Mouse (Mus musculus): ENCODE data around the gene Hspb7.

Hspb7 gene

DNA sequence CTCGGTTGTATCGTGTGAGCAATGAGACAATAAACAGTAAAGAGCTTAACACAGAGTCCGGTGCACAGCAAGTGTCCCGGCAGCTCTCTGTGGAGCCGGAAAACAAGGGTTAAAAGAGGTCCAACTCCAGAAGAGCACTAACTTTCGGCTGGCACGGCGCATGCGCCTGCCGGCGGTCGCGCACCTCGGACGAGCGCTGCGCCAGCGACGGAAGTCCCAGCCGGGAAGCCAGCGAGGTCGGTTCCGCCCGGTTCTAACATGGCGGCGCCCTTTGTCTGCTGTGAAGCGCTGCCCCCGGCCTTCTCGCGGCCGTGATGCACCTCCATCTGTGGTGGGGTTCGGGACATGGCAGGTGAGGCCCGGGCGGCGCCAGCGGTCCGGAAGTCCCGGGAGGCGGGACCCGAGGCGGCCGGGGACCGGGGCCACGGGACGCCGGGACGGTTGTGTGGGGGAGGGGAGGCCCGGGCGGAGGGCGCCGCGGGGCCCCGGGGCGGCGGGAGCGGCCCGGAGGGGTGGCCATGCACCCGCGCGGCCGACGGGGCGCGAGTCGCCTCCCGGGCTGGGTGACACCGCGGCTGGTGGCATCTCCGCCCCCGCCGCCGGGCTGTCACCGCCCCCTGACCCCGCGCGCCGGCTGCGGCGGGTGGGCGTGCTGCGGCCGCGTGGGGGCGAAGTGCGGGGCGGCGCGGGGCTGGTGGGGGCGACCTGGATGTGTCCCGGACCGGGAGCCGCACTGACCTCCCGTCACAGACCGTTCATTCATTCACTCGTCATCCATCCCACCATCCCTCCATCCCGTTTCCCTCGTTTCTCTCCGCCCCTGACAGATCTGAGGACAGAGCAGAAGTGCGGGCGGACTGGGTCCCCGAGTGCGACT lies 24.1 kb downstream of the Hspb7 start, which contains the start of gene Zbtb17:
Gene Zbtb17, plus strand, starts transcription at position 204 of the 877 bp plus-strand sequence.
- DNase-seq (ENCODE audit: low spot score in 2 of 2): peak; percentile 71 to 88

DNA sequence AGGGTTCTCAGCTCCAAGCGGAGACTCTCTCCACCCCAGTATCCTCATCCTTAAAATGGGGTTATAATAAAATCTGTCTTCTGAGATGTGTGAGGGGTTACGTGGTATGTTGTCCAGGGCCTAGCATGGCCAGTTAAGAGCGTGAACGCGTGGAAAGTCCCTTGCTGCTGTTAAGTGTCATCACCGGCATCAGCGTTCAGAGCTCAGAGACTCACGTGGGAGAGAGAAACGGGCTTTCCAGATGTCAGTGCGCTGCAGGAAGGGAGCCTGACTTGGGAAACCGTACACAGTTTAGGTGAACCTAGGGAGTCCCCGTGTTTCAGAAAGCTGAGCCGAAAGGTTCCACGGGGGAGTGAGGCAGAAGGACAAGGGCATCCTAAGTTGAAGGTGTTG lies 24.7 kb downstream of the Hspb7 start:
- no peak for DNase-seq (ENCODE audit: low spot score in 2 of 2)

DNA sequence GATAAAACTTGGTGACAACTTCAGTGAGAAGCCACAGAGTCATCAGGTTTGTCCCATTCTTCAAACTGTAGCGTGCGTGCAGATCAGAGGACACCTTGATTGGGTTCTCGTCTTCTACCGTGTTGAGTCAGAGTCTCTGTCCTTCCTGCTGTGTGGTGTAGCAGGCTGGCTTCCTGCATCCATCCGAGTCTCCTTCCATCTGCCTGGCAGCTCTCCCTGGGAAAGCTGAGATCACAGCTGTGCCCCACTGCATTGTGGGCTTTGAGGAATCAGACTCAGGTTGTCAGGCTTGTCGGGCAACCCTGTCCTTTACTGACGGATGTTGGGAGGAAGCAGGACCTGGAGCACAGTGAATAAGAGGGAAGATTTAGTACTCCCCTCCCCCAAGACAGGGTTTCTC lies 25.6 kb downstream of the Hspb7 start:
- no peak for DNase-seq (ENCODE audit: low spot score in 2 of 2)

DNA sequence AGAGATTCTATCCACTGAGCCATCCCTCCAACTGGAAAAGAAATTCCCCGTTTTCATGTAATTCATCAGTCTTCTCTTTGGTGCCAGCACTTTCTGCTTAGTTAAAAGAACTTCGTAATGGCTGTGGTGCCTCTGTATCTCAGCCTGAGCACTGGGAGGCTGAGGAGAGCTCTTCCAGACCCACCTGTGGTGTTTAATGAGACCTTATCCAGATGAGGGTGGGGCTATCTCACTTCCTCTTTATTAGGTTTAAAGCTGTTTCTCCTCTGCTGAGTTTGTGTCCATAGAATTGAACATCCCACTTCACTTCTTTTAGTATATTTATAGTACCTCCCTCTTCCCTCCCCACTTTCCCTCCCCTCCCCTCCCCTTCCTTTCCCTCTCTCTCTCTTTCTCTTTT lies 30.7 kb downstream of the Hspb7 start:
- no peak for DNase-seq (ENCODE audit: low spot score in 2 of 2)

DNA sequence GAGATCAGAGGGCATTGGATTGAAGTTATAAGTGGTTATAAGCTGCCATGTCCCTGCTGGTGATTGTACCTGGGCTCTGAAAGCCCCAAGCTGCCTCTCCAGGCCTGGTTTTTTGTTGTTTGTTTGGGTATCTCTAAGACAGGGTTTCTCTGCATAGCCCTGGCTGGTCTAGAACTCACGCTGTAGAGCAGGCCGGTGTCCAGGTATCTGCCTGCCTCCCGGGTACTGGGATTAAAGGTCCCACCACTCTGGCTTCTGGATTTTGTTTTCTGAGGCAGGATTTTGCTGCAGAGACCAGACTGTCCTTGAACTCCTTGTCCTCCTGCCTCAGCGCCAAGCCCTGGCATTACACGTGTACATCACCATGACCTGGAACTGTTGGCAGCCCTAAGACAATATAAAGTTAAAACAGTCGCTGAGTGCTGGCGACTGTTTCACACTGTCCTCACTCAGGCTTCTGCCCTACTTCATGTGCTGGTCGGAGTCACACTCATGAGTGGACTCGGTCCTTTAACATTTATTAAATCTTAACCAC lies 31.4 kb downstream of the Hspb7 start:
- DNase-seq (ENCODE audit: low spot score in 2 of 2): no peak

DNA sequence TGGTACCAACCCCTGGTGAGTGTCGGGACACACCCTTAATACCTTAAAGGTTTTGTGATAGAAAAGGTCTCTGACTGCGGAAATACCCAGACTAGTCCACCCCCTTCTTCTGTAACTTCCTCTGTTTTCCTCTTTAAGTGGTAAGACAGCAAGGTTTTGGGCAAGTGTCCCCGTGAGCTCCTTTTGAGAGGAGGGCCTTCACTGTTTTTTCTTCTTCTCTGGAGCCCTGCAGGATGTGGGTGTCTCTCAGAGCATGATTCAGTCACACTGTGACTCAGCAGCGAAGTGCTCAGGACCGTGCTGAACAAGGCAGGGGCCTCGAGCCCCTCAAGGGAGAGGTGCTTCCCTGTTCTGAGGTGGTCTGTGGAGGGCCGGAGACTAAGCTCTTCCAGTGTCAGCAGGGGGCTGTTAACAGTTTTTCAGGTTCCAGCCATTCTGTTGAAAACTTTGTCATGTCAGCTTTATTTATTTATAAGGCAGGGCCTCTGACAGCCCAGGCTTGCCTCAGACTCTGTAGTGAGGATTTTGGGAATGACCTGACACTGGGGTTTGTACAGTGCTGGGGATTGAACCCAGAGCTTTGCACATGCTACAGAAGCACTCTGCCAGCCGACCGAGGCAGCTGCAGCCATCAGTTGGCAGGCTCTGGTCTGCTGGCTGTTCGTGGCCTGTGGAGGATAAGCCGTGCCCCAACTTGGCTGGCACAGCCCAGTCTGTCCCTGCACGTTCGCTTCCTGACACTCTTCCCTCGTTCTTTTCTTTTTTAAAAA lies 34.2 kb downstream of the Hspb7 start:
- DNase-seq (ENCODE audit: low spot score in 2 of 2): no peak

DNA sequence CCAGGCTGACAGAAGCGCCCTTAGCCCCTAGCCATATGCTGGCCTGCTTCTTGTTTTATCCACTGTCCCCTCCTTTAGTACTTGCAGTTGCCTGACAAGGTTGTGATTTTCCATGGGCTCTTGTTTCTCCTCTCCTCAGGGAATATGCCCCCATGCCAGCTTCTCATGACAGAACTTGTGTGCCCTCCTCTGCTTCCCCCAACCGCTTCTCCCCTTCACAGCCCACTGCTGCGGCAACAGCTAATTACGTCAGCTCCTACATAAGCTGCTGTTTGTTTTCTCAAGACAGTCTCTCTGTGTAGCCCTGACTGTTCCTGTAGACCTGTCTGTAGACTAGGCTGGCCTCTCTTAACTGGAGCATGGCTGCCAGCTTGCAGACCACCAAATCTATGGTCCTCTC lies 34.9 kb downstream of the Hspb7 start:
- no peak for DNase-seq (ENCODE audit: low spot score in 2 of 2)

DNA sequence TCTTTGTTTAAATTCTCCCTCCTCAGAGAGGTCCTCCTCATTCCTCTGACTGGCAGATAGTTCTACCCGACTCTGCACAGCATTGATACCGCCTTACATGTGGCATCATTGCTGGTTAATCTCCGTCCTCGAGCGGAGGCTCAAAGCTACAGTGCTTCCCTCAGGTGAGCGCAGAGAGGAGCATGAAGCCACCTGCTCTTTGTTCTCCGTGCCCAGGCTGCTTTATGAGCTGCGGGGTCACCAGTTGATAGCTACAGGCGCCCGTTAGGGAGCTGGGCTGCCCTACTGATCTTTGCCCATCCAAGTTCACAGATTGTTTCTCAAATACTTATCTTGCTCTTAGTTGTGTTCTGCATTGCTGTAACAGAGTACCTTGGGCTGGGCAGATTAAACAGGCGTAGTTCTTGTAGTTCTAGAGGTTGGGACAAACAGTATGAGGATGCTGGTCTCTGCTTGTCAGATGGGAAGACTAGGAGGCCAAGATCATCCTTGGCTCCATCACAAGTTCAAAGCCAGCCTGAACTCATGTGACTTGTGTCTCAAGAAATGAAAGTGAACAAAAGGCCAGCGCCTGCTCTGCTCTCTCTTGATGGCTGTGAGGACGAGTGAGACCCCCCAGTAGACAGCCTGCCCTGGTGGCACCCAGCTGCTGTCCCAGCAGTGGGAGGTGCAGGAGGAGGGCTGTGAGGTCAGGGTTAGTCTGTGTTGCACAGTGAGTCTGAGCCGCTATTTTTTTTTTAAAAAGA lies 35.8 kb downstream of the Hspb7 start:
- DNase-seq (ENCODE audit: low spot score in 2 of 2): no peak

DNA sequence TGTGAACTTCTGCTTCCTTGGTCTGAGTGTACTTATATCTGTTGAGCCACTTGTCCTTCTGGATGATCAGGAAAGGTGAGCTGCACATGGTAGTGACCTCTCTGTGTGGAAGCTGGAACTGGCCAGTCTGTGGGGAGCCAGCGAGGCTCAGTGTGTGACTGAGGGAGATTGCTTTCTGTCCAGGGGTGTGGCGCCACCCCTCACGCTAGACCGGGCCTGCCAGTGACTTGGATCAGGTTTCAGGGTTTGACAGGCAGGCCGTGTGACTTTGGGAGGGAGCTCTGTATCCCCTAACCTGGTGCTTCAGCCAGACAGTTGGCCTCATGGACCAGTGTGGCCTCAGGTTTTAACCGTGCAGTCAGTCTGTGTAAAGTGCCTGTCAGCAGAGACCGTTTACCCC lies 37.7 kb downstream of the Hspb7 start:
- DNase-seq (ENCODE audit: low spot score in 2 of 2): no peak

DNA sequence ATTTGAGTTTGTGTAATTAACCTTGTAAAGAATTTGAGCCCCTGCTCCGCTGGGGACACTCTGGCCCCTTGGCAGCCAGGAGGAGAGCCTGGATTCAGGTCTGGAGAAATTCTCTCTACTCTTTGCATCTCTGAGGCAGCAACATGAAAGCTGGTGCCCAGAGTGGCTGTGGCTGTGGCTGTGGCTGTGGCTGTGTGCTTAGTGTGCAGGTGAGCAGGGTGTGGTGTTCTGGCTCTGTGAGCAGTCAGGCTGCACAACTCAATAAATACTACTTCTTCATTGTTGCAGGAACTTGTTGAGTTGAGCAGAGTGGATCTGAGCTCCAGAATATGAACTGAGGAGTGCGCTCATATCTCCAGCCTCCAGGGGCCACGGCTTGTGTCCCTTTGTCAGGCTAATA lies 38.3 kb downstream of the Hspb7 start:
- no peak for DNase-seq (ENCODE audit: low spot score in 2 of 2)

DNA sequence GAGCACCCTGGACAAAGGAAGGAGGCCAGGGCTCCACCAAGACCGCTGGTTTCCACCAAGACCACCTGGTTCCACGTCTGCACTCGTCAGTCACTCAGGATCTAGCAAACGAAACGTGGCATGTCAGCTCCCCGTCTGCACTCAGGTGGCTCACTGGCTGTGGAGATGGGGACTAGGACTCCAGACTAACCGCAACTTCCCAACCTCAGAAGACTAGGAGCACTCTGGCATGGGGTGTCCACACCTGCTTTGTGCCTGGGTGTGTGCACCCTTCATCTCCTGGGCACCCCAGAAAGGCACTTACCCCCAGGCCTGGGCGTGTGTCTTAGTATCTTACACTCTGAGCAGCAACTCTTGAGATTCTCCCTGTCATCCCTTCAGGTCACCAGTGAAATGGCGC lies 39.2 kb downstream of the Hspb7 start:
- no peak for DNase-seq (ENCODE audit: low spot score in 2 of 2)

DNA sequence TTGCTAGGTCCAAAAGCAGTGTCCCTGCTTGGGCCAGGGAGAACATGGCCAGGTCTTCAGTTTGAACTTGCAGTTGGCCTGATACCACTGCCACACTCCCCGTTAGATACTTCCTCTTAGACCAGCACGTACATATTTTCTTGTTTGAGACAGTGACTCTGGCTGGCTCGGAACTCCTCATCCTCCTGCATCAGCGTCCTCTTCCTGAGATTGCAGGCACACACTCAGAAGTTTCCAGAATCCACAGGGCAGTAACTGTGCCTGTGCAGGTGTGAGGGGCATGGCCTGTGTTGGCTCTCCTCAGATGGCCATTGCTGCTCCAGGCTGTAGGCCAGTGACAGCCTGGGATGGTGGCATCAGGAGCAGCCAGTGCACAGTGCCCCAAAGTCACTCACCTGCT lies 39.9 kb downstream of the Hspb7 start:
- DNase-seq (ENCODE audit: low spot score in 2 of 2): no peak

DNA sequence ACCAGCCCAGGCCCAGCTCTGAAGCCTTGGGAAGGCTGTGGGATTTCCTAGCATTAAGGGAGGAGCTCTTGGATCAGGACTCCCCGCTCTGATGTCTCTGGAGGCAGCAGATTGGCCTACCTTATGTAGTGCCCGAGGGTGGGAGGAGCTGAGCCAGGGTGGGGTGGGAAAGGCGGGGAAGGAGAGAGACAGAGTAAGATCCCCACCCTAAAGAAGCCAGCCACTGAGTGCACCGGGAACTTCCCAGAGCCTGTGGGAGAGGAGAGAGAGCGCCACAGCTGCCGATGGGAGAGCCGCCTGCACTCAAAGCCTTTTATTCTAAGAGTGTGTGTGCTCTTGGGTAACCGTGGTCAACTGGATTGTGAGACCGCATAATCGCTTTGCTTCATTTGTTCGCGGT lies 40.5 kb downstream of the Hspb7 start:
- no peak for DNase-seq (ENCODE audit: low spot score in 2 of 2)

DNA sequence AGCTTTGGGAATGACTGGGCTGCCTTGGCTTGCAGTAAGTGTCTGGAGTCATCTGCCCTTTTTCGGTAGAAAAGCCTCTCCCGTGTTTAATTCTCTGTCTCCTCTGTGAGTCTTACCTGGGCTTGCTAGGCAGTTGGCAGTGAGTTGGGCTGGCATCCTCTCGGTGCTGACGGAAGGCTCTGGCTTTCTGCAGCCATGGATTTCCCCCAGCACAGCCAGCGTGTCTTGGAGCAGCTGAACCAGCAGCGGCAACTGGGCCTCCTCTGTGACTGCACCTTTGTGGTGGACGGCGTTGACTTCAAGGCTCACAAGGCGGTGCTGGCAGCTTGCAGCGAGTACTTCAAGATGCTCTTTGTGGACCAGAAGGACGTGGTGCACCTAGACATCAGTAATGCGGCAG lies 41.0 kb downstream of the Hspb7 start:
- DNase-seq (ENCODE audit: low spot score in 2 of 2): no peak

DNA sequence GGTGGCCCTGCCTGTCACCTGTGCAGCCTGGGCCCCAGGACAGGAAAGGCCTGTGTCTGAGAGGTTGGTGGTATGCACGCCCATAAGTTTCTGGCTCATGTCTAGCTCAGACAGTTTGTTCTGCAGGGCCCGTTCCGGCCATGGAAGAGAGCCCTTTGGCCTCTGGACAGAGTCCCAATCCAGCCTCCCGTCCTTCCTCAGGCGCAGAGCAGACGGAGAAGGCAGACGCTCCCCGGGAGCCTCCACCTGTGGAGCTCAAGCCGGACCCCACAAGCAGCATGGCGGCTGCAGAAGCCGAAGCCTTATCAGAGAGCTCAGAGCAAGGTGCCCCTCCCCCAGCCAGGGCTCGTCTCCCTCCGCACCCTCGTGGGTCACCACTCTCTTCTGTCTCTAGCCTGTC lies 42.9 kb downstream of the Hspb7 start:
- no peak for DNase-seq (ENCODE audit: low spot score in 2 of 2)

DNA sequence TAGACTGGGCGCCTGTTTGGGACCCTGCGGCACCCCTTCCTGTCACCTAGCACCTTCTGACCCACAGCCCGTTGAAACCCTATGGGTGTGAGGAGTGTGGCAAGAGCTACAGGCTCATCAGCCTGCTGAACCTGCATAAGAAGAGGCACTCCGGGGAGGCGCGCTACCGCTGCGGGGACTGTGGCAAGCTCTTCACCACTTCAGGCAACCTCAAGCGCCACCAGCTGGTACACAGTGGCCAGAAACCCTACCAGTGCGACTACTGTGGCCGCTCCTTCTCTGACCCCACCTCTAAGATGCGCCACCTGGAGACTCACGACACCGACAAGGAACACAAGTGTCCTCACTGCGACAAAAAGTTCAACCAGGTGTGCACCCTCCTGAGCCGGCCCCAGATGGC lies 44.1 kb downstream of the Hspb7 start:
- DNase-seq (ENCODE audit: low spot score in 2 of 2): no peak

DNA sequence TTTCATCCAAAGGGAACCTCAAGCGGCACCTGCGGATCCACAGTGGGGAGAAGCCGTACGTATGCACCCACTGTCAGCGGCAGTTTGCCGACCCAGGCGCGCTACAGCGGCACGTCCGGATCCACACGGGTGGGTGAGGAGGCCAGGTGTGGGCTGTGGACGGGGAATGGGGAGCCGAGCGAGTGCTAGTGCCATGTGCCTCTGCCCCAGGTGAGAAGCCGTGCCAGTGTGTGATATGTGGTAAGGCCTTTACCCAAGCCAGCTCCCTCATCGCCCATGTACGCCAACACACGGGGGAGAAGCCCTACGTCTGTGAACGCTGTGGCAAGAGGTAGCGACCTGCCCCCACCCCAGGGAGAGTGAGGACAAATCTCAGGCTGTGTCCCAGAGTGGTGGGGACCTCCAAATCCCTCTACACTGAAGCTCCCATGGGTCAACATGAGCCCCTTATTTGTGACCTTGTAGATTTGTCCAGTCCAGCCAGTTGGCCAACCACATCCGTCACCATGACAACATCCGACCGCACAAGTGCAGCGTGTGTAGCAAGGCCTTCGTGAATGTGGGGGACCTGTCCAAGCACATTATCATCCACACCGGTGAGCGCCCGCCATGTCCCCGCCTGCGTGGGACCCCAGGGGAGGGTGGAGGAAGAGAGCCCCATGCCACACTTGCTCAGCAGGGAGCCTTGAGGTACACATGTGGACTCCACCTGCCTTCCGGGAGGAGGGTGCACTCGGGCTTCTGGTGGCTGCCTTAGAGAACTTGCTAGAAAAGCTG lies 45.1 kb downstream of the Hspb7 start:
- DNase-seq (ENCODE audit: low spot score in 2 of 2): no peak

DNA sequence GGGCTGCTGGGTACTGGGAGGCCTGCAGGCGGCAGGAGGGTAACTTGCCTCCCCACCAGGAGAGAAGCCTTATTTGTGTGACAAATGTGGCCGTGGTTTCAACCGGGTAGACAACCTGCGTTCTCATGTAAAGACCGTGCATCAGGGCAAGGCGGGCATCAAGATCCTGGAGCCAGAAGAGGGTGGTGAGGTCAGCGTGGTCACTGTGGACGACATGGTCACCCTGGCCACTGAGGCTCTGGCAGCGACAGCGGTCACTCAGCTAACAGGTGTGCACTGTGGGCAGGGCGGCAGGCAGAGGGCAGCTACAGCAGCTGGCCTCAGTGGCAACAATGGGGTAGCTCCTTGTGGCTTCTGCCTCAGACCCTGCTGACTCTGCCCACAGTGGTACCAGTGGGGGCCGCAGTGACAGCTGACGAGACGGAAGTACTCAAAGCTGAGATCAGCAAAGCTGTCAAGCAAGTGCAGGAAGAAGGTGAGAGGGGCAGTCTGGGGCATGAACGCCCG lies 45.8 kb downstream of the Hspb7 start:
- no peak for DNase-seq (ENCODE audit: low spot score in 2 of 2)

DNA sequence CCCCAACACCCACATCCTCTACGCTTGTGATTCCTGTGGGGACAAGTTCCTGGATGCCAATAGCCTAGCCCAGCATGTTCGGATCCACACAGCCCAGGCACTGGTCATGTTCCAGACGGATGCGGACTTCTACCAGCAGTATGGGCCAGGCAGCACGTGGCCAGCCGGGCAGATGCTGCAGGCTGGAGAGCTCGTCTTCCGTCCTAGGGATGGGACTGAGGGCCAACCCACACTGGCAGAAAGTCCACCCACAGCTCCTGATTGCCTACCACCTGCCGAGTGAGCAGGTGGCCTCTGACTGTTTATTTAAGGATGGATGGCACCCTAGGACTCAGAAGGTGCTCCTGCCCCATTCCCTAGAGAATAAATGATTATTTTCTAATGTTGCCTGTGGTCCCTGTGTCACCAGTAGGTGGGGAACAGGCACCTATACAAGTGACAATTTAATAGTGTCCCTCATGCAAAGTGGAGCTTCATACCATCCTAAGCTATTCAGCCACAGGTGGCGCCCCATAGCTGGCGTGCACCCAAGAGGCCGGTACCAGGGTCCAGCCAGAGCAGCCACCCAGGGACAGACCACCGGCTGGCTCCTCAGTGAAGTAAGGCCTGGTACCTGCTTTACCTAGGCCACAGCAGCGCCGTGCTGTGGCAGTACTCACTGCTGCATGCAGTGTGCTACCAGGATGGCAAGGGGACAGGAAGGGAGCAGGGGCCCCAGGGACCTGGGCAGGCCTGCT lies 46.4 kb downstream of the Hspb7 start:
- no peak for DNase-seq (ENCODE audit: low spot score in 2 of 2)

DNA sequence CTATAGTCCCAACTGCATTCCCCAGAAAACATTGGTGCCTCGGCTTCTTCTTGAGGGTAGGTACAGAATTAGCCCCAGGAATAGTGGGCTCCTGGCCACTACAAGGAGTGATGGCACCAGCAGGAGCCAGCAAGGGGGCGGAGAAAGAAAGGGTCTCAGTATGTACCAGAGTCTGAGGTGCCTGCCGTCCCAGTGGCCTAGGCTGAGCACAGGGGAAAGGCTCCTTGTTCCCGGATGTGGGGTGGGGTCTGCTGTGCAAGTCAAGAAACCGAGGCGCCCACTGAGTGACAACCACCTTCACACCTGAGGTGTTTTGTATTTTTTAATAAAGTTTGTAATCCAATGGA lies 47.0 kb downstream of the Hspb7 start:
- DNase-seq (ENCODE audit: low spot score in 2 of 2): no peak

DNA sequence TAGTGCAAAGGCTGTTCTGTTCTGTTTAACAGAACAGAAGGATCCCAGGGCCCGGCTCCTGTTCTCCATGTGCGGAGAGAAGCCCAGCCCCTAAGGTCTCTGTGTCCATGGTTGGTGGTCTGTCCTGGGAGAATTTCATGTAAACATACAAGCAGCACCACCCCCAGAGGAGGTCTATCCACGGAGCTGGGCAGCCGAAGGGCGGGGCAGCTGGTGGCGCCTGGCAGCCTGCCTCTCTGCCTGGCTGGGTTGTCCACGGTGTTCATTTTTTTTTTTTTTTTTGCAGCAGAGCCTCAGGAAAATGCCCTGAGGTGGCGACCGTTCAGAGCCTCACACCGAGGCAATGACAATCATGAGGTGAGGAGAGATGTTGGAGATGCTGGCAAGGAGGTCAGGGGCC lies 48.0 kb downstream of the Hspb7 start:
- DNase-seq (ENCODE audit: low spot score in 2 of 2): no peak
